Mouse (Mus musculus) intestine, embryonic 16.5 days (tissue): Measurements from ENCODE around the gene Akr1b3. TPM values are rescaled to one million over a fixed set of nuclear protein-coding genes. Genes with fewer than 3 reads are reported as not detected.
"Not testable (repeated sequence)": the region's sequence is repeated elsewhere in the genome, so short reads cannot be mapped to it uniquely, and the experiment has no call there.

ENCODE experiments used
- ATAC-seq: fragments of 200-750 bp; cut with Nextera tagmentation; 2 replicates; pipeline ENCODE4 v1.8.0; 2017; ENCODE audit warnings: moderate TSS enrichment, moderate library complexity
- H3K27ac ChIP-seq: fragments of 300-500 bp; sonication (generic); 2 replicates; pipeline ENCODE4 v1.5.1; 2014; ENCODE audit warnings: mild to moderate bottlenecking, low read length
- H3K27me3 ChIP-seq: fragments of 300-500 bp; sonication (generic); replicated peaks from 2 replicates; pipeline ENCODE4 v1.6.1; 2014; ENCODE audit warnings: low read length, control low read depth, mixed read lengths; ENCODE audit not compliant: control insufficient read depth, insufficient read depth
- H3K36me3 ChIP-seq: fragments of 300-500 bp; sonication (generic); 2 replicates; pipeline ENCODE4 v1.6.1; 2014; ENCODE audit warnings: low read length, control low read depth; ENCODE audit not compliant: control insufficient read depth, insufficient read depth
- H3K4me1 ChIP-seq: fragments of 300-500 bp; sonication (generic); 2 replicates; pipeline ENCODE4 v1.6.1; 2014; ENCODE audit warnings: low read length, control low read depth, mixed read lengths; ENCODE audit not compliant: control insufficient read depth, insufficient read depth
- H3K4me2 ChIP-seq: fragments of 300-500 bp; sonication (generic); 2 replicates; pipeline ENCODE4 v1.6.1; 2014; ENCODE audit warnings: low read depth, low read length, control low read depth
- H3K4me3 ChIP-seq: fragments of 300-500 bp; sonication (generic); 2 replicates; pipeline ENCODE4 v1.5.1; 2014; ENCODE audit warnings: mild to moderate bottlenecking, low read length
- H3K9ac ChIP-seq: fragments of 300-500 bp; sonication (generic); 2 replicates; pipeline ENCODE4 v1.6.1; 2014; ENCODE audit warnings: low read depth, low read length
- H3K9me3 ChIP-seq: fragments of 300-500 bp; sonication (generic); 2 replicates; pipeline ENCODE4 v1.6.1; 2016; ENCODE audit warnings: low read length, control low read depth; ENCODE audit not compliant: control insufficient read depth
- WGBS: fragments of 180-500 bp; shearing (Covaris S2); extraction: QIAGEN DNeasy Blood & Tissue Kit; methylation state at CpG from one replicate; pipeline ENCODE4 v1.1.7; 2014; 5-methylcytosine and 5-hydroxymethylcytosine counted together
- polyA plus RNA-seq: library from polyadenylated mRNA; unstranded; fragments of >200 nt; fragmentation: Nextera tagmentation; extraction: Ambion mirVana; gene quantifications from 2 replicates; pipeline ENCODE4 v1.2.1, GENCODE M21; 2015

The Akr1b3 gene
- polyA plus RNA-seq, 1 experiment from 2014 or later = 125 TPM

GRCm38 (mm10) chr6:34331804-34332203, 14.5 kb upstream of the Akr1b3 start:
- H3K27ac ChIP-seq, H3K4me2 ChIP-seq, H3K9ac ChIP-seq, H3K9me3 ChIP-seq, ATAC-seq, H3K4me1 ChIP-seq, H3K27me3 ChIP-seq, H3K36me3 ChIP-seq, H3K4me3 ChIP-seq: not testable (repeated sequence)
- 83% methylated on average over 12 of the region's 12 CpGs for WGBS

GRCm38 (mm10) chr6:34331379-34331778, 14.1 kb upstream of the Akr1b3 start:
- Histone ChIP-seq H3K4me2 (no peak overlapping the region), H3K9me3 (no peaks in the 10 kb centered on the region), H3K4me3 (no peak overlapping the region), H3K4me1 (no peaks in the 10 kb centered on the region), H3K9ac (no peak overlapping the region), H3K36me3 (no peaks in the 10 kb centered on the region), H3K27ac (no peak overlapping the region), H3K27me3 (no peaks in the 10 kb centered on the region)
- no peak for ATAC-seq
- 90% methylated on average over 5 of the region's 5 CpGs for WGBS

GRCm38 (mm10) chr6:34322121-34322520, 4.8 kb upstream of the Akr1b3 start:
- no peak overlapping the region for H3K4me3 ChIP-seq
- WGBS = 98% methylated on average over 7 of the region's 7 CpGs
- ATAC-seq = no peak

GRCm38 (mm10) chr6:34318636-34319035, 1.4 kb upstream of the Akr1b3 start:
- no peak overlapping the region for H3K9ac ChIP-seq
- H3K27ac ChIP-seq = no peak overlapping the region
- no peak for ATAC-seq
- peaks cover 7% of the 10 kb centered on the region; the same call in 1 of the 2 replicates for H3K4me1 ChIP-seq
- H3K36me3 ChIP-seq = no peaks in the 10 kb centered on the region
- H3K4me3 ChIP-seq = no peak overlapping the region
- H3K27me3 ChIP-seq = no peaks in the 10 kb centered on the region
- H3K9me3 ChIP-seq = no peaks in the 10 kb centered on the region
- no peak overlapping the region for H3K4me2 ChIP-seq
- 79% methylated on average over 6 of the region's 6 CpGs for WGBS

More at GRCm38 (mm10) chr6:34322121-34322520, 4.8 kb upstream of the Akr1b3 start:
- Histone ChIP-seq H3K9ac (no peak overlapping the region), H3K27ac (no peak overlapping the region), H3K4me2 (no peak overlapping the region), H3K9me3 (no peaks in the 10 kb centered on the region), H3K27me3 (no peaks in the 10 kb centered on the region), H3K36me3 (no peaks in the 10 kb centered on the region), H3K4me1 (no peaks in the 10 kb centered on the region)

- Histone ChIP-seq H3K27ac (no peak overlapping the region), H3K27me3 (no peaks in the 10 kb centered on the region), H3K4me2 (peak overlapping the region; percentile 74), H3K4me1 (peaks cover 7% of the 10 kb centered on the region; the same call in 1 of the 2 replicates), H3K9ac (no peak overlapping the region; the same call in 1 of the 2 replicates), H3K4me3 (peak overlapping the region; percentile 76; the same call in 1 of the 2 replicates), H3K36me3 (no peaks in the 10 kb centered on the region), H3K9me3 (no peaks in the 10 kb centered on the region)
- 39% methylated on average over 5 of the region's 5 CpGs for WGBS
- ATAC-seq = no peak
Observed at GRCm38 (mm10) chr6:34318172-34318571, 894 bp upstream of the Akr1b3 start.

GRCm38 (mm10) chr6:34313921-34314320, 3.4 kb downstream of the Akr1b3 start:
- Histone ChIP-seq H3K4me1 (peaks cover 7% of the 10 kb centered on the region; the same call in 1 of the 2 replicates), H3K4me3 (no peak overlapping the region), H3K36me3 (peaks cover 4% of the 10 kb centered on the region; the same call in 1 of the 2 replicates), H3K9ac (no peak overlapping the region), H3K27me3 (no peaks in the 10 kb centered on the region), H3K27ac (no peak overlapping the region), H3K4me2 (no peak overlapping the region), H3K9me3 (no peaks in the 10 kb centered on the region)
- 91% methylated on average over 2 of the region's 2 CpGs for WGBS
- no peak for ATAC-seq

GRCm38 (mm10) chr6:34313386-34313785, 3.9 kb downstream of the Akr1b3 start:
- Histone ChIP-seq H3K9ac (no peak overlapping the region), H3K4me1 (peaks cover 7% of the 10 kb centered on the region; the same call in 1 of the 2 replicates), H3K4me3 (no peak overlapping the region), H3K9me3 (no peaks in the 10 kb centered on the region), H3K27ac (no peak overlapping the region), H3K27me3 (no peaks in the 10 kb centered on the region), H3K36me3 (peaks cover 4% of the 10 kb centered on the region; the same call in 1 of the 2 replicates), H3K4me2 (no peak overlapping the region)
- 76% methylated on average over 9 of the region's 9 CpGs for WGBS
- ATAC-seq = no peak

- Histone ChIP-seq H3K9ac (no peak overlapping the region), H3K4me1 (0 out of 2 replicates have a peak, but pooled peaks cover 10% of the 10 kb centered on the region), H3K27ac (no peak overlapping the region), H3K27me3 (no peaks in the 10 kb centered on the region), H3K9me3 (no peaks in the 10 kb centered on the region), H3K36me3 (peaks cover 4% of the 10 kb centered on the region; the same call in 1 of the 2 replicates), H3K4me2 (no peak overlapping the region), H3K4me3 (no peak overlapping the region)
- ATAC-seq = no peak
- 91% methylated on average over 11 of the region's 11 CpGs for WGBS
Observed at GRCm38 (mm10) chr6:34310023-34310595, 7.2 kb downstream of the Akr1b3 start.

GRCm38 (mm10) chr6:34309526-34309925, 7.8 kb downstream of the Akr1b3 start:
- H3K27me3 ChIP-seq = no peaks in the 10 kb centered on the region
- no peak overlapping the region for H3K27ac ChIP-seq
- H3K9me3 ChIP-seq = no peaks in the 10 kb centered on the region
- 90% methylated on average over 6 of the region's 6 CpGs for WGBS
- no peak for ATAC-seq
- peaks cover 4% of the 10 kb centered on the region; the same call in 1 of the 2 replicates for H3K36me3 ChIP-seq
- H3K4me3 ChIP-seq = no peak overlapping the region
- no peak overlapping the region for H3K4me2 ChIP-seq
- peaks cover 12% of the 10 kb centered on the region; the same call in 1 of the 2 replicates for H3K4me1 ChIP-seq
- H3K9ac ChIP-seq = no peak overlapping the region
